Mouse (Mus musculus): ENCODE results near the gene Gm4559.

DNA sequence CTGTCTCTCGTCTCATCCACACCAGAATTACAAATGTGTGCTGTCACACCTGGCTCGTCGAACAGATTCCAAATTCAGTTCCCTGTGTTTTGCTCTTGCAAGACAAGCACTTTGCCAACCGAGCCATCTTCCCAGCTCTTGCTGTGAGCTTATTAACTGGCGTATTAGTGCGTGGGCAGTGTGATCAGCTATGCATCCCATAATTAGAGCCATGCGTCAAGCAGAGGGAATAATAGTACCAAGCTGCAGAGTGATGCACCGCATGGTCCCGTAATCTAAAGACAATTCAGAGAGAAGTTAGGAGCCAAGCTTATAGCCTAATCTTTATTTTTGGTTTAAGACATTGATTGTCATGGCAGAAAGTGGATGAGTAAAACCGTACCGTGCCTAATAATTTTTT lies 45.0 kb upstream of the Gm4559 start:
- TF ChIP-seq POLR2A (IDR thresholded peaks at IDR 0.05; ENCODE audit: borderline replicate concordance, insufficient read depth, low read length) (no peak), CTCF (IDR thresholded peaks at IDR 0.05; ENCODE audit: borderline replicate concordance, insufficient read depth, low read depth, low read length) (no peak)
